Mouse (Mus musculus) MEL (cell line): Measurements from ENCODE around the gene Dynlt1c.
"Not testable (repeated sequence)": the region's sequence is repeated elsewhere in the genome, so short reads cannot be mapped to it uniquely, and the experiment has no call there.

ENCODE experiments used
- CHD2 ChIP-seq: IDR thresholded peaks from 2 replicates; pipeline ENCODE4 v1.6.1; 2011; ENCODE audit warnings: low read length, improper control_type of control experiment
- CTCF ChIP-seq, 3 experiments: IDR thresholded peaks in 2 of 3; conservative IDR thresholded peaks in 1 of 3; 2 replicates each; pipeline ENCODE4 v1.5.1; 2011 to 2012; ENCODE audit warnings: low read length in 3 of 3, low read depth in 2 of 3, mild to moderate bottlenecking in 2 of 3, improper control_type of control experiment in 1 of 3, inconsistent platforms in 1 of 3, mixed read lengths in 1 of 3, moderate library complexity in 1 of 3; ENCODE audit not compliant: control insufficient read depth in 1 of 3, insufficient read depth in 1 of 3, poor library complexity in 1 of 3, severe bottlenecking in 1 of 3
- EP300 ChIP-seq, 2 experiments: IDR thresholded peaks; 2 replicates each; pipeline ENCODE4 v1.6.1; 2011; ENCODE audit warnings: improper control_type of control experiment in 2 of 2, low read length in 2 of 2, low read depth in 1 of 2, mild to moderate bottlenecking in 1 of 2
- JUND ChIP-seq: IDR thresholded peaks from 2 replicates; pipeline ENCODE4 v1.6.1; 2011; ENCODE audit warnings: low read depth, mild to moderate bottlenecking, improper control_type of control experiment, low read length
- MAX ChIP-seq: IDR thresholded peaks from 2 replicates; pipeline ENCODE4 v1.6.1; 2011; ENCODE audit warnings: low read length, improper control_type of control experiment
- POLR2A ChIP-seq, 2 experiments: IDR thresholded peaks; 2 replicates each; pipeline ENCODE4 v1.6.1; 2011 to 2012; ENCODE audit warnings: low read length in 2 of 2, mild to moderate bottlenecking in 2 of 2, control low read depth in 1 of 2, improper control_type of control experiment in 1 of 2, low read depth in 1 of 2, moderate library complexity in 1 of 2; ENCODE audit not compliant: control insufficient read depth in 1 of 2, insufficient read depth in 1 of 2, poor library complexity in 1 of 2
- POLR2AphosphoS2 ChIP-seq: IDR thresholded peaks from 2 replicates; pipeline ENCODE4 v1.6.1; 2011; ENCODE audit warnings: low read length, improper control_type of control experiment
- POLR2AphosphoS5 ChIP-seq: IDR thresholded peaks from 2 replicates; pipeline ENCODE4 v1.6.1; 2012; ENCODE audit warnings: low read depth, borderline replicate concordance, mild to moderate bottlenecking, inconsistent platforms, low read length, moderate library complexity, mixed read lengths
- SMC3 ChIP-seq: IDR thresholded peaks from 2 replicates; pipeline ENCODE4 v1.6.1; 2011; ENCODE audit warnings: low read depth, low read length, improper control_type of control experiment
- USF1 ChIP-seq: IDR thresholded peaks from 2 replicates; pipeline ENCODE4 v1.6.1; 2014; ENCODE audit warnings: low read depth, mild to moderate bottlenecking, inconsistent platforms, low read length, improper control_type of control experiment, moderate library complexity
- USF2 ChIP-seq, 2 experiments: IDR thresholded peaks; 2 replicates each; pipeline ENCODE4 v1.6.1; 2011 to 2012; ENCODE audit warnings: improper control_type of control experiment in 2 of 2, low read length in 2 of 2, borderline replicate concordance in 1 of 2, inconsistent platforms in 1 of 2, low read depth in 1 of 2, mild to moderate bottlenecking in 1 of 2; ENCODE audit not compliant: insufficient read depth in 1 of 2
- ZMIZ1 ChIP-seq: IDR thresholded peaks from 2 replicates; pipeline ENCODE4 v1.6.1; 2012; ENCODE audit warnings: low read depth, mild to moderate bottlenecking, inconsistent platforms, low read length, improper control_type of control experiment, moderate library complexity
- ZNF384 ChIP-seq: IDR thresholded peaks from 2 replicates; pipeline ENCODE4 v1.6.1; 2012; ENCODE audit warnings: low read depth, mild to moderate bottlenecking, inconsistent platforms, low read length, improper control_type of control experiment

DNA sequence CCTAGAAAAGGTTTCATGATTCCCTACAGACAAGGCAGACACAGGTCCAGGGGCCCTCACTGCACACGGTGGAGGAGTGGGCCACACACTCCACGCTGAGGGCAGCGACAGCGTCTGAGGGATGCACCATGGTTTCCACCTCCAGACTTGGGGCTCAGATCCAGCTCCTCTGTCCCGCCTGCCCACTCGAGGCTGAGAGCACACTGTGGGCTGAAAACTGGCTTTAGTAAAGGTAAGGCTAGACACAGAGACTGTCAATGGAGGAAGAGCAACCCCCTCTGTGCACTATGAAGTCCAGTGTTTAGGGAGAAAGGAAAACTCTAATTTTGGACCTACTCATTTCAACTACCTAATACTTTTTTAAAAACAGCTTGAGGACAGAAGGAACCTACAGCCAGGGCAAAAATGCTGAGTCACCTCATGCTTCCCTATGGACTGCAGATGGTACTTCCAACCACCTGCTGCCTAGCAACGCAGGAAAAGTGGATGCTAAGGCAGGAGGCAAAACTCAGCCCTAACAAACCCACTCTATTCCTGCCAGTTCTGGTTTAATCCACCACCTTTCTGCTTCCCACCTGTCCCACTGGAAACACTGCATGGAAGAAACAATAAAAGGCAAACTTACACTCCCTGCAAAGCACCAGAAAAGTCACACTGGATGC is 49.6 kb downstream of the Dynlt1c start:
- TF ChIP-seq JUND; POLR2A (IDR thresholded peaks at IDR 0.05; ENCODE audit: control insufficient read depth in 1 of 2, insufficient read depth in 1 of 2, low read depth in 1 of 2, low read length in 2 of 2, poor library complexity in 1 of 2); POLR2AphosphoS5; EP300 (IDR thresholded peaks at IDR 0.05; ENCODE audit: low read depth in 1 of 2, low read length in 2 of 2); CTCF (IDR thresholded peaks at IDR 0.05 in 2 of 3, conservative IDR thresholded peaks at IDR 0.05 in 1 of 3; ENCODE audit: control insufficient read depth in 1 of 3, insufficient read depth in 1 of 3, low read depth in 2 of 3, low read length in 3 of 3, poor library complexity in 1 of 3, severe bottlenecking in 1 of 3); POLR2AphosphoS2; SMC3; CHD2; MAX; USF2 (IDR thresholded peaks at IDR 0.05; ENCODE audit: borderline replicate concordance in 1 of 2, insufficient read depth in 1 of 2, low read depth in 1 of 2, low read length in 2 of 2); ZMIZ1; USF1; ZNF384: not testable (repeated sequence)
